Mouse (Mus musculus): ENCODE results near the gene Zfp710. TPM values are rescaled to one million over a fixed set of nuclear protein-coding genes. Genes with fewer than 3 reads are reported as not detected.
"Not testable (repeated sequence)": the region's sequence is repeated elsewhere in the genome, so short reads cannot be mapped to it uniquely, and the experiment has no call there.

Gene Zfp710
- polyA plus RNA-seq (2014; fragmentation: Nextera tagmentation; extraction: Ambion mirVana): 23.6 and 25.7 TPM in 2 replicates

DNA sequence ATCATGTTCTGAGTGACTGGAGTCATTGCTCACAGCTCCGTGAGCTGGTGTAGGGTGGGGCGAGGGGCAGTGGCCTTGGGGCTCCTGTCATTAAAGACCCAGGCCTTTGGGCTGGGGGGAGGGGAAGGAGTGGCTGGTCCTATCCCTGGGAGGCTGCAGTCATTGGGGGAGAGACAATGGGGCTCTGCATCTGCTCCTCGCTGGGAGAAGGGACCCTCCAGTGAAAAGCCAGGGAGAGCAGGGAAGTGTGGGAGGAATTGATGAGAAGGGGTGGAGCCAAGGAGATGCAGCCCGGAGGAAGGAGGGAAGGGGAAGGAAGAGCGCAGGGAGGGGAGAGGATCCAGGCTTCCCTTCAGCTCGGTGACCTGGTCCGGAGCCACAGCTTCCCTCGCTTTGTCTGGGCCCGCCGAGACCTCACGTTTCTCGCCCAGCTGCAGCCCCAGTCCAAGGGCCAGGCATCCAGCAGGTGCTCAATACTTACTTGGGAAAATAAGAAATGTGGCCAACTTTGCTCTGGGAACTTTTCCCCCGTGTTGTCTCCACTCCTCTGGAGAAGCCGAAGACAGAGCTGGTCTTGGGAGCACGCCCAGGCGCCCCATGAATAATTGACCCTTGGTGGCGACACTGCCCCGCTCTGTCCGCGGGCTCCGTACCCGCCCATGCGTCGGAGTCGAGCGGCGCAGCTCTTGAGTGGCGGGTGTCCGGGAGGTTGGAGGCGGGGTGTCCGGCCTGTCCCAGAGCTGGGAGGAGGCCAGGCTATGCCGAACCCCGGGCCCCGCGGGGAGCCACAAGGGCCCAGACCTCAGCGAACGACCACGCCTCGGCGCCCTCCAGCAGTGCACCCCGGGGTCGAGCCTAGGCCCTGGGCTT lies at the start of gene Zfp710:
Gene Zfp710 (plus strand): TSS at position 294 of the 870 bp plus-strand sequence.
- WGBS: 0% methylated on average over 42 of the region's 42 CpGs
- peak within 1 kb of the TSS; percentile 86 for H3K4me3 ChIP-seq (ENCODE audit: low read length)
- H3K4me1 ChIP-seq (ENCODE audit: control insufficient read depth, insufficient read depth, low read length): peaks cover 18% of the 10 kb centered on the region
- H3K4me2 ChIP-seq (replicated peaks; ENCODE audit: low read depth, low read length): peak within 1 kb of the TSS; percentile 90
- H3K9ac ChIP-seq (ENCODE audit: low read depth, low read length): peak within 1 kb of the TSS; percentile 96
- H3K9me3 ChIP-seq (ENCODE audit: control insufficient read depth, low read length): no peaks in the 10 kb centered on the region
- no peaks in the 10 kb centered on the region for H3K27me3 ChIP-seq (ENCODE audit: control insufficient read depth, insufficient read depth, low read length)
- H3K36me3 ChIP-seq (ENCODE audit: control insufficient read depth, insufficient read depth, low read length): no peaks in the 10 kb centered on the region; the same call in 1 of the 2 replicates
- H3K27ac ChIP-seq (ENCODE audit: low read depth, low read length): peak within 1 kb of the TSS; percentile 98
- ATAC-seq (ENCODE audit: low FRiP score, low TSS enrichment): peak; percentile 84

GRCm38 (mm10) chr7:79975316-79975715 lies 49.3 kb upstream of the Zfp710 start:
- H3K9me3 ChIP-seq (ENCODE audit: control insufficient read depth, low read length): no peaks in the 10 kb centered on the region
- H3K9ac ChIP-seq (ENCODE audit: low read depth, low read length): no peak overlapping the region
- H3K4me2 ChIP-seq (replicated peaks; ENCODE audit: low read depth, low read length): no peak overlapping the region
- no peaks in the 10 kb centered on the region for H3K36me3 ChIP-seq (ENCODE audit: control insufficient read depth, insufficient read depth, low read length)
- no peaks in the 10 kb centered on the region for H3K27me3 ChIP-seq (ENCODE audit: control insufficient read depth, insufficient read depth, low read length)
- 91% methylated on average over 2 of the region's 2 CpGs for WGBS
- no peak overlapping the region for H3K27ac ChIP-seq (ENCODE audit: low read depth, low read length)
- H3K4me3 ChIP-seq (ENCODE audit: low read length): no peak overlapping the region
- no peak for ATAC-seq (ENCODE audit: low FRiP score, low TSS enrichment)
- no peaks in the 10 kb centered on the region for H3K4me1 ChIP-seq (ENCODE audit: control insufficient read depth, insufficient read depth, low read length)

GRCm38 (mm10) chr7:79986717-79987116 lies 37.9 kb upstream of the Zfp710 start:
- Histone ChIP-seq H3K27ac (ENCODE audit: low read depth, low read length) (no peak overlapping the region), H3K27me3 (ENCODE audit: control insufficient read depth, insufficient read depth, low read length) (no peaks in the 10 kb centered on the region), H3K9ac (ENCODE audit: low read depth, low read length) (no peak overlapping the region), H3K36me3 (ENCODE audit: control insufficient read depth, insufficient read depth, low read length) (no peaks in the 10 kb centered on the region), H3K4me3 (ENCODE audit: low read length) (no peak overlapping the region), H3K4me1 (ENCODE audit: control insufficient read depth, insufficient read depth, low read length) (no peaks in the 10 kb centered on the region), H3K9me3 (ENCODE audit: control insufficient read depth, low read length) (no peaks in the 10 kb centered on the region), H3K4me2 (replicated peaks; ENCODE audit: low read depth, low read length) (no peak overlapping the region)
- 85% methylated on average over 7 of the region's 7 CpGs for WGBS
- no peak for ATAC-seq (ENCODE audit: low FRiP score, low TSS enrichment)

GRCm38 (mm10) chr7:79987745-79988144 lies 36.9 kb upstream of the Zfp710 start:
- no peak overlapping the region for H3K4me2 ChIP-seq (replicated peaks; ENCODE audit: low read depth, low read length)
- 49% methylated on average over 3 of the region's 3 CpGs for WGBS
- H3K36me3 ChIP-seq (ENCODE audit: control insufficient read depth, insufficient read depth, low read length): no peaks in the 10 kb centered on the region

DNA sequence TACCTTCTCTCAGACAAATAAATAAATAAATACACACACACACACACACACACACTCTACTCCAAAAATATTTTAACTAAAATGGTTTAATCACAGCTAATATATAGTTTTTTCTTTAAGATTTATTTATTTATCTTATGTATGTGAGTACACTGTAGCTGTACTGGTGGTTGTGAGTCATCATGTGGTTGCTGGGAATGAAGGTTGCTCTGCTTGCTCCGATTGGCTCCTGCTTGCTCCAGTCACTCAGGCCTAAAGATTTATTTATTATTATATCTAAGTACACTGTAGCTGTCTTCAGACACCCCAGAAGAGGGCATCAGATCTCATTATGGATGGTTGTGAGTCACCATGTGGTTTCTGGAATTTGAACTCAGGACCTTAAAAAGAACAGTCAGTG lies 36.1 kb upstream of the Zfp710 start:
- H3K9me3 ChIP-seq (ENCODE audit: control insufficient read depth, low read length); H3K27ac ChIP-seq (ENCODE audit: low read depth, low read length); H3K4me2 ChIP-seq (replicated peaks; ENCODE audit: low read depth, low read length); ATAC-seq (ENCODE audit: low FRiP score, low TSS enrichment); H3K9ac ChIP-seq (ENCODE audit: low read depth, low read length); H3K27me3 ChIP-seq (ENCODE audit: control insufficient read depth, insufficient read depth, low read length); H3K36me3 ChIP-seq (ENCODE audit: control insufficient read depth, insufficient read depth, low read length); H3K4me3 ChIP-seq (ENCODE audit: low read length); H3K4me1 ChIP-seq (ENCODE audit: control insufficient read depth, insufficient read depth, low read length): not testable (repeated sequence)
- WGBS: 82% methylated on average over 1 of the region's 1 CpGs

More at GRCm38 (mm10) chr7:79987745-79988144, 36.9 kb upstream of the Zfp710 start:
- Histone ChIP-seq H3K9ac (ENCODE audit: low read depth, low read length) (no peak overlapping the region), H3K27ac (ENCODE audit: low read depth, low read length) (no peak overlapping the region), H3K4me3 (ENCODE audit: low read length) (no peak overlapping the region), H3K27me3 (ENCODE audit: control insufficient read depth, insufficient read depth, low read length) (no peaks in the 10 kb centered on the region), H3K4me1 (ENCODE audit: control insufficient read depth, insufficient read depth, low read length) (no peaks in the 10 kb centered on the region), H3K9me3 (ENCODE audit: control insufficient read depth, low read length) (no peaks in the 10 kb centered on the region)
- ATAC-seq (ENCODE audit: low FRiP score, low TSS enrichment): no peak

DNA sequence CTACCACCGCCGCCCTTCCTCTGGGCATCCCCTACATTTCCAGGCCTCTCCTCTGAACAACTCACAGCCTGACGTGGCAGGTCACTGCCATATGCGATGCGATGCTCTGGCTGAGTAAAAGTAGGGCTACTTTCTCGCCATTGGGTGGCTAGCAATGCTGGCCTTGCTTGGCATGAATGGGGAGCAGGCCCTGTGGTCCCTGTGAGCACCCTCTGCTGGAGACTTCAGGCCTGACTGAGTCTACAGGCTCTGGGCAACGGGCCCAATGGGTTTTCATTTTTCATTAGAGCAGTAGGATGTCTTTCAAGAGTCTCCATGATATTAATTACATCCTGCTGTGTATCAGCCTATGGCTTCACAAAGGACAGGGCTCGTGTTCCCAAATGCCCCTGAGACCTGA lies 30.1 kb upstream of the Zfp710 start:
- no peak overlapping the region for H3K4me2 ChIP-seq (replicated peaks; ENCODE audit: low read depth, low read length)
- H3K27me3 ChIP-seq (ENCODE audit: control insufficient read depth, insufficient read depth, low read length): no peaks in the 10 kb centered on the region
- no peaks in the 10 kb centered on the region for H3K4me1 ChIP-seq (ENCODE audit: control insufficient read depth, insufficient read depth, low read length)
- no peaks in the 10 kb centered on the region for H3K9me3 ChIP-seq (ENCODE audit: control insufficient read depth, low read length)
- no peak overlapping the region for H3K27ac ChIP-seq (ENCODE audit: low read depth, low read length)
- no peak for ATAC-seq (ENCODE audit: low FRiP score, low TSS enrichment)
- H3K9ac ChIP-seq (ENCODE audit: low read depth, low read length): no peak overlapping the region
- H3K36me3 ChIP-seq (ENCODE audit: control insufficient read depth, insufficient read depth, low read length): no peaks in the 10 kb centered on the region
- WGBS: 28% methylated on average over 8 of the region's 8 CpGs
- H3K4me3 ChIP-seq (ENCODE audit: low read length): no peak overlapping the region

DNA sequence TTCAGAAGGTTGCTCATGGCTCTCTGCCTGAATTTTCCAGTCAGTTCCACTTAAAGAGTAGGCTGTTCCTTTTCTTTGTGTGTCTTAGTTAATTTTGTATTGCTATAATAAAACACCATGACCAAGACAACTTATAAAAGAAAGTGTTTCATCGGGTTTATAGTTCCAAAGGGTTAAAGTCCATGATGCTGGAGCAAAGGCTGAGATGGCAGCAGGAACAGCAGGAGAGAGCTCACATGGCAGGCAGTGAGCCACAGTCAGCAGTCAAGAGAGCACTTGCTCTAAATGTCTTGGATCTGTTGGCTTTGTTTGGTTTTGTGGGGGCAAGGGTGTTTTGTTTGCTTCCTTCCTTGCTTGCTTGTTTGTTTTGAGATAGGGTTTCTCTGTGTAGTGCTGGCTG lies 26.9 kb upstream of the Zfp710 start:
- Histone ChIP-seq H3K4me2 (replicated peaks; ENCODE audit: low read depth, low read length) (no peak overlapping the region), H3K27ac (ENCODE audit: low read depth, low read length) (no peak overlapping the region), H3K27me3 (ENCODE audit: control insufficient read depth, insufficient read depth, low read length) (no peaks in the 10 kb centered on the region), H3K36me3 (ENCODE audit: control insufficient read depth, insufficient read depth, low read length) (no peaks in the 10 kb centered on the region), H3K9me3 (ENCODE audit: control insufficient read depth, low read length) (no peaks in the 10 kb centered on the region), H3K9ac (ENCODE audit: low read depth, low read length) (no peak overlapping the region), H3K4me3 (ENCODE audit: low read length) (no peak overlapping the region), H3K4me1 (ENCODE audit: control insufficient read depth, insufficient read depth, low read length) (no peaks in the 10 kb centered on the region)
- ATAC-seq (ENCODE audit: low FRiP score, low TSS enrichment): no peak
- WGBS: 78% methylated on average over 1 of the region's 1 CpGs

- no peak overlapping the region for H3K4me3 ChIP-seq (ENCODE audit: low read length)
- no peak overlapping the region for H3K9ac ChIP-seq (ENCODE audit: low read depth, low read length)
- H3K27ac ChIP-seq (ENCODE audit: low read depth, low read length): no peak overlapping the region
- no peak overlapping the region for H3K4me2 ChIP-seq (replicated peaks; ENCODE audit: low read depth, low read length)
- H3K9me3 ChIP-seq (ENCODE audit: control insufficient read depth, low read length): no peaks in the 10 kb centered on the region
- H3K27me3 ChIP-seq (ENCODE audit: control insufficient read depth, insufficient read depth, low read length): no peaks in the 10 kb centered on the region; the same call in 1 of the 2 replicates
- WGBS: 84% methylated on average over 11 of the region's 11 CpGs
- no peaks in the 10 kb centered on the region for H3K4me1 ChIP-seq (ENCODE audit: control insufficient read depth, insufficient read depth, low read length)
- no peaks in the 10 kb centered on the region for H3K36me3 ChIP-seq (ENCODE audit: control insufficient read depth, insufficient read depth, low read length)
- ATAC-seq (ENCODE audit: low FRiP score, low TSS enrichment): no peak
Measured at GRCm38 (mm10) chr7:80002353-80003055, 22.1 kb upstream of the Zfp710 start.
